Mouse (Mus musculus): Measurements from ENCODE around the gene Rtbdn. TPM values are rescaled to one million over a fixed set of nuclear protein-coding genes. Genes with fewer than 3 reads are reported as not detected.

The Rtbdn gene
- total and polyA plus RNA-seq, 2 experiments, result not detected

DNA sequence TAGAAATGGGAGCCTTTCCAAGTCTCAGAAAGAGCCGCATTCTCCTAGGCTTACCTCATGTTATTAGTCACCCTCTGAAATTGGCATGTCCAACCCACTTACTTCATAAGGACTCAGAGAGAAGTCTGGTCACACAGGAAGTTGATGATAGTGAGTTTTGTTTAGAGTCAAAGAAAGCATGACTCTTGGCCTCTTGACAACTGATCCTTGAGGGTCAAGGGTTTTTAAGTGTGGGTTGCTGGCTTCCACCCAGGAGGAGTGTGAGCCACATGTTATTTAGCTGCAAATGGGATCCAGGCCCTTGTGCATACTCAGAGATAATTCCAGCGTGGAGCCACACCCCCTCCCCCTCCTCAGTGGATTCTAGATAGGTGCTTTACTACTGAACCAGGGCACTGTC lies 25.2 kb upstream of the Rtbdn start:
- H3K79me2 ChIP-seq (ENCODE audit: control insufficient read depth, insufficient read depth, low read length), result no peaks in the 10 kb centered on the region
- no peaks in the 10 kb centered on the region for H3K4me1 ChIP-seq (ENCODE audit: control insufficient read depth, insufficient read depth, low read length)
- WGBS, result 74% methylated on average over 2 of the region's 2 CpGs
- peak; percentile 34 for DNase-seq (ENCODE audit: extremely low read depth, low read depth, low spot score)
- H3K27ac ChIP-seq (replicated peaks; ENCODE audit: insufficient read depth, low read depth, low read length), result no peak overlapping the region
- no peak overlapping the region for H3K4me3 ChIP-seq (ENCODE audit: insufficient read depth, low read depth, low read length)
- no peak overlapping the region for H3K9ac ChIP-seq (ENCODE audit: low read depth, low read length)
- TF ChIP-seq POLR2A (IDR thresholded peaks at IDR 0.05; ENCODE audit: extremely low read depth, insufficient read depth, low read length), result no peak
- TF ChIP-seq CTCF (IDR thresholded peaks at IDR 0.05; ENCODE audit: low read depth, low read length), result no peak
- no peaks in the 10 kb centered on the region for H3K36me3 ChIP-seq (ENCODE audit: control insufficient read depth, insufficient read depth, low read length)
- no peaks in the 10 kb centered on the region for H3K27me3 ChIP-seq (ENCODE audit: control insufficient read depth, insufficient read depth, low read length)

DNA sequence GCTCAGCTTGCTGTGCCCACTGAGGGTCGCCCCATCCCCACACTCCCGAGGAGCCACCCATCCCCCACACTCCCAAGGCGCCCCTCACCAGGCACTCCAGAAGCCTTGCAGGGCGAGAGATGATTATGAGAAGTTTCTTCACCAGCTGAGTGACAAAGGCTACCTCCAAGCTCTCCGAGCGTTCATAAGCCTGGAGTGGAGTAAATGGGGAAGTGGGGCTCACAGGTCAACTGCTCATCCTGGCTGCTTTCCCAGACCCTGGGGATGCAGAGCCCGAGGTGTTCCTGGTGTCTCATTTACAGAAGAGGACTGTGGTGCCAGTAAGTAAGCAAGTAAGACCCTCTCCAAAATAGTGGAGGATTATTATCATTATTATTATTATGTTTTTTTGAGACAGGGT lies 21.2 kb upstream of the Rtbdn start:
- no peak overlapping the region for H3K9ac ChIP-seq (ENCODE audit: low read depth, low read length)
- H3K4me3 ChIP-seq (ENCODE audit: insufficient read depth, low read depth, low read length), result no peak overlapping the region
- H3K4me1 ChIP-seq (ENCODE audit: control insufficient read depth, insufficient read depth, low read length), result no peaks in the 10 kb centered on the region
- no peak for TF ChIP-seq CTCF (IDR thresholded peaks at IDR 0.05; ENCODE audit: low read depth, low read length)
- no peak for TF ChIP-seq POLR2A (IDR thresholded peaks at IDR 0.05; ENCODE audit: extremely low read depth, insufficient read depth, low read length)
- WGBS, result 66% methylated on average over 7 of the region's 7 CpGs
- H3K36me3 ChIP-seq (ENCODE audit: control insufficient read depth, insufficient read depth, low read length), result no peaks in the 10 kb centered on the region
- H3K27me3 ChIP-seq (ENCODE audit: control insufficient read depth, insufficient read depth, low read length), result peaks cover 4% of the 10 kb centered on the region
- H3K27ac ChIP-seq (replicated peaks; ENCODE audit: insufficient read depth, low read depth, low read length), result no peak overlapping the region
- no peak for DNase-seq (ENCODE audit: extremely low read depth, low read depth, low spot score)
- H3K79me2 ChIP-seq (ENCODE audit: control insufficient read depth, insufficient read depth, low read length), result no peaks in the 10 kb centered on the region

DNA sequence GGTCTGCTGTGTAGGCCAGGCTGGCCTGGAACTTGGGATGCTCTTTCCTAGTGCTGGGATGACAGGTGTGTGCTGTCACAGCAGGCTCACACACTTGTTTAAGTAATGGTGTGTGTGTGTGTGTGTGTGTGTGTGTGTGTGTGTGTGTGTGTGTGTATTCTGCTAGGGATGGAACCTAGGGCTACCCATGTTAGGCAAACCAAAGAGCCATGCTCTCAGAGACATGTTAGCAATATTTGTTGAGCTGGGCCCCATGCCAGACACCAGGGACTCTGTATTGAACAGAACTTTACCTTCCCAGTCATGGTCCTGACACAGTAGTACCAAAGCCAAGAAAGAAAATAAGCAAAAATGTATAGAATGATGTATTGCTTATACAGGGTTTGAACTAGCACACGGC lies 19.3 kb upstream of the Rtbdn start:
- 67% methylated on average over 1 of the region's 1 CpGs for WGBS

DNA sequence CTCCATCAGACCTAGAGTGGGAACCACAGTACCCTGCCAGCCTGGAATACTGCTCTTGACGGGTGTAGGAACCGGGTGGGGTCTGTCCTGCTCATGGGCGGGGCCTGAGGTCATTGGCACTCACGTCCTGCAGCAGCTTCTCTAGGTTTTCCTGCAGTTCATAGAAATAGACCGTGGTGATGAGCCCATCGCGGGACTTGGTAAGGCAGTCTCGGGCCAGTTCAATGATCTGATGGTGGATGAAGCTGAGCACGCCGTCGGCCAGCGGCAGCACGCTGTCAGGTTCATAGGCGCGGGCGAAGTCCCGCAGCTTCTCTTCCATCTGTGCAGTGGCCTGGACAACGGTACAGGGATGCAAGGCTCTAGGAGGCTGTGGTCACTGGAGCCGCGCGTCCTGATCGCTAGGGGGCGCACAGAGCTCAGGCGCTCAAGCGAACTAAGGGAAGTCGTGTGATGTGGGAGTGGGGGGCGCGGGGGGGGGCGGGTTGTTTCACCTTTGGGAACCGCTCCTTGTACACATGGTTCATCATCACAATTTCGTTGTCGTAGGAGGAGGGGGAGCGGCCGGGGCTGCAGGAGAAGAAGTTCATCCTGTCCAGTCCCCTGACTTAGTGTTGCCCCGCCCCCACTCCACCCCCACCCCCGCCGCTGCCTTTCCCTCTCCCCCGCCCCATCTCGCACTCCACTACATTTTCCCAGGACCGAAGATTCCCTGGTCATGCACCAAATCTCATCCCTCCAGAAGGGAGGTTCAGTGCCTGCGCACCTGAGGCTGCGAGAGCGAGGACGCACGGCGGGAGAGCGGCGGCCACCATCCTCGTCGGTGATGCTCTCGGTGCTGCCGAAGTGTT lies 18.1 kb upstream of the Rtbdn start:
- DNase-seq (ENCODE audit: extremely low read depth, low read depth, low spot score), result peak; percentile 29
- no peaks in the 10 kb centered on the region for H3K36me3 ChIP-seq (ENCODE audit: control insufficient read depth, insufficient read depth, low read length)
- TF ChIP-seq CTCF (IDR thresholded peaks at IDR 0.05; ENCODE audit: low read depth, low read length) (peak; percentile 89), POLR2A (IDR thresholded peaks at IDR 0.05; ENCODE audit: extremely low read depth, insufficient read depth, low read length) (no peak)
- no peak overlapping the region for H3K27ac ChIP-seq (replicated peaks; ENCODE audit: insufficient read depth, low read depth, low read length)
- no peak overlapping the region for H3K4me3 ChIP-seq (ENCODE audit: insufficient read depth, low read depth, low read length)
- H3K4me1 ChIP-seq (ENCODE audit: control insufficient read depth, insufficient read depth, low read length), result no peaks in the 10 kb centered on the region
- no peak overlapping the region for H3K9ac ChIP-seq (ENCODE audit: low read depth, low read length)
- WGBS, result 6% methylated on average over 52 of the region's 52 CpGs
- H3K79me2 ChIP-seq (ENCODE audit: control insufficient read depth, insufficient read depth, low read length), result no peaks in the 10 kb centered on the region
- H3K27me3 ChIP-seq (ENCODE audit: control insufficient read depth, insufficient read depth, low read length), result peaks cover 4% of the 10 kb centered on the region

More for the DNA sequence above, 19.3 kb upstream of the Rtbdn start:
- no peak for TF ChIP-seq CTCF (IDR thresholded peaks at IDR 0.05; ENCODE audit: low read depth, low read length)
- TF ChIP-seq POLR2A (IDR thresholded peaks at IDR 0.05; ENCODE audit: extremely low read depth, insufficient read depth, low read length), result no peak
- no peak for DNase-seq (ENCODE audit: extremely low read depth, low read depth, low spot score)
- H3K79me2 ChIP-seq (ENCODE audit: control insufficient read depth, insufficient read depth, low read length), result no peaks in the 10 kb centered on the region
- H3K4me3 ChIP-seq (ENCODE audit: insufficient read depth, low read depth, low read length), result no peak overlapping the region
- no peak overlapping the region for H3K27ac ChIP-seq (replicated peaks; ENCODE audit: insufficient read depth, low read depth, low read length)
- H3K27me3 ChIP-seq (ENCODE audit: control insufficient read depth, insufficient read depth, low read length), result peaks cover 4% of the 10 kb centered on the region
- no peaks in the 10 kb centered on the region for H3K4me1 ChIP-seq (ENCODE audit: control insufficient read depth, insufficient read depth, low read length)
- H3K9ac ChIP-seq (ENCODE audit: low read depth, low read length), result no peak overlapping the region
- no peaks in the 10 kb centered on the region for H3K36me3 ChIP-seq (ENCODE audit: control insufficient read depth, insufficient read depth, low read length)

DNA sequence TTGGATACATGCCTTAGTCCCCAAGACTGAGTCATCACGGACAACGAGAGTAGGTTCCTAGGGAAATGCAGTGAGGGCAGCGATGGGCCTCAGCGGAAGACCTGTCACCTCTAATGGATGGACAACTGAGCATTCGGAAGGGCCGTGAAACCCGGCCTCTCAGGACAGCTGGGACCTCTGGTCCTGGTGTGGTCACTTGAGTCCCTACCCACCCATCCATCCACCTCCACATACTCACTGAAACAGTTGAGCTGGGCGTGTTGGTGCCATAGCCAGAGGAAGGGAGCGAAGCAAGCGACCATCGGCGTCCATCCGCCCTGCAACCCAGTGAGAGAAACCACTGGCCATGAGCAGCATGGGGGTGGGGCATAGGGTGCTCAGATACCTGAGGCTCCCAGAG lies 16.2 kb upstream of the Rtbdn start:
- no peak overlapping the region for H3K4me3 ChIP-seq (ENCODE audit: insufficient read depth, low read depth, low read length)
- DNase-seq (ENCODE audit: extremely low read depth, low read depth, low spot score), result no peak
- H3K4me1 ChIP-seq (ENCODE audit: control insufficient read depth, insufficient read depth, low read length), result no peaks in the 10 kb centered on the region
- H3K36me3 ChIP-seq (ENCODE audit: control insufficient read depth, insufficient read depth, low read length), result no peaks in the 10 kb centered on the region
- peaks cover 11% of the 10 kb centered on the region for H3K27me3 ChIP-seq (ENCODE audit: control insufficient read depth, insufficient read depth, low read length)
- no peak overlapping the region for H3K9ac ChIP-seq (ENCODE audit: low read depth, low read length)
- WGBS, result 81% methylated on average over 13 of the region's 13 CpGs
- TF ChIP-seq CTCF (IDR thresholded peaks at IDR 0.05; ENCODE audit: low read depth, low read length) (no peak), POLR2A (IDR thresholded peaks at IDR 0.05; ENCODE audit: extremely low read depth, insufficient read depth, low read length) (no peak)
- H3K27ac ChIP-seq (replicated peaks; ENCODE audit: insufficient read depth, low read depth, low read length), result no peak overlapping the region
- H3K79me2 ChIP-seq (ENCODE audit: control insufficient read depth, insufficient read depth, low read length), result no peaks in the 10 kb centered on the region
